Mouse (Mus musculus): Measurements from ENCODE around the gene Foxk1.

- TF ChIP-seq CTCF (conservative IDR thresholded peaks at IDR 0.05; ENCODE audit: low read length) (no peak), NANOG (IDR thresholded peaks at IDR 0.05; ENCODE audit: borderline replicate concordance, low read length) (no peak)
These were observed 32.8 kb downstream of the Foxk1 start for GRCm38 (mm10) chr5:142434052-142434451.

Data from E14TG2a.4 (cell line).